Mouse (Mus musculus): ENCODE data around the gene Pstpip1. TPM values are rescaled to one million over a fixed set of nuclear protein-coding genes. Genes with fewer than 3 reads are reported as not detected.

The Pstpip1 gene
- total and polyA plus RNA-seq, 3 experiments = 8.1 to 32.0 (median 15.6) TPM

DNA sequence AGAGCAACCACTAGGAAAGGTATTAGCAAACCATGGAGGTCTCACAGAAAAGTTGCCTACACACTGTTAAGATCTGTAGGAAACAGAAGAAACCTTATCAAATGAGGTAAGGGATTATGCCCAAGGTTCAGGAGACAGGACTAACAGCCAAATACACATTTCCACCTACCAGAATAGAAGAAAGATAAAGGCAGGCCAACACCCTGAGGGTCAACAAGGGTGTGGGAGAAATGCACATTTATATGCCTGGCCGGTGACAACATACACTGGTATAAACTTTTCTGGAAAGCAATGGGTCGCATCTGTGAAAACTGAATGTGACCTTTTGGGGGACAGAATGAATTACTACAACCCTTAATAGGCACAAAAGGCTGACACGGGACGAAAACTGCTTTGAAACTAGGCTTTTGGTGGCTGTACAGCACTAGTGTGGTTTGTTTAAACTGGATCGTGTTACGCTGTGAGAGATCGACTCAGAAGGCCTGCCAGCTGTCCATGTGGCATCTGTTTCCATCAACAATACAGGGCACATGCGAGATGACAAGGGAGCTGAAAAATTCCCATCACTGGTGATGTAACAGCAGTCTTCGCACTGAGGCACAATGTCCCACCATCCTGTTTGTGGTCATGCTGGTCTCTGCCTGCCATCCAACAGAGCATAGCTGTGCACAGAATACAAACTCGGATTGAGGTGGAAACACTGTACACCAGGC is 42.2 kb downstream of the Pstpip1 start:
- Histone ChIP-seq H3K9ac (ENCODE audit: insufficient read depth, low read depth) (no peak overlapping the region), H3K79me2 (replicated peaks; ENCODE audit: control insufficient read depth, extremely low read depth, insufficient read depth, poor library complexity, severe bottlenecking) (no peaks in the 10 kb centered on the region), H3K4me1 (ENCODE audit: control insufficient read depth in 1 of 2, insufficient read depth in 2 of 2) (peaks cover 61 to 100% of the 10 kb centered on the region in 2 experiments), H3K36me3 (replicated peaks in 1 of 2; ENCODE audit: control insufficient read depth in 1 of 2, insufficient read depth in 1 of 2, low read length in 1 of 2) (peaks cover 5 to 79% of the 10 kb centered on the region in 2 experiments), H3K9me3 (replicated peaks; ENCODE audit: low read length) (no peaks in the 10 kb centered on the region), H3K27me3 (replicated peaks) (no peaks in the 10 kb centered on the region), H3K27ac (ENCODE audit: insufficient read depth, low read depth) (no peak overlapping the region), H3K4me2 (ENCODE audit: insufficient read depth, low read depth, poor library complexity, severe bottlenecking) (no peak overlapping the region), H3K4me3 (replicated peaks in 1 of 3; ENCODE audit: low read depth in 2 of 3, low read length in 2 of 3, poor library complexity in 1 of 3) (no peak overlapping the region)
- no peak for DNase-seq (ENCODE audit: extremely low read depth)
- TF ChIP-seq NRF1 (IDR thresholded peaks at IDR 0.05; ENCODE audit: low read depth, low read length) = no peak
- peak; percentile 26; the same call in 1 of the 2 replicates for TF ChIP-seq ETS1 (conservative IDR thresholded peaks at IDR 0.05; ENCODE audit: low read depth, low read length)
- dilution Hi-C loops (cut with MboI; ENCODE audit: extremely low pct_ligation_motif_present, extremely low pct_unique_long_range_greater_than_20kb, low sequenced_read_pairs) (no loop called here), in situ Hi-C loops (cut with MboI; ENCODE audit: low pct_ligation_motif_present, low pct_unique_long_range_greater_than_20kb, low sequenced_read_pairs) (no loop called here)

- peak; percentile 49 for DNase-seq (ENCODE audit: extremely low read depth)
- in situ Hi-C loops (cut with MboI; ENCODE audit: low pct_ligation_motif_present, low pct_unique_long_range_greater_than_20kb, low sequenced_read_pairs) = no loop called here
- Histone ChIP-seq H3K27me3 (replicated peaks) (no peaks in the 10 kb centered on the region), H3K4me1 (ENCODE audit: control insufficient read depth in 1 of 2, insufficient read depth in 2 of 2) (peaks cover 45 to 84% of the 10 kb centered on the region in 2 experiments), H3K4me3 (replicated peaks in 1 of 3; ENCODE audit: low read depth in 2 of 3, low read length in 2 of 3, poor library complexity in 1 of 3) (no peak overlapping the region), H3K36me3 (replicated peaks in 1 of 2; ENCODE audit: control insufficient read depth in 1 of 2, insufficient read depth in 1 of 2, low read length in 1 of 2) (peaks cover 5 to 65% of the 10 kb centered on the region in 2 experiments), H3K4me2 (ENCODE audit: insufficient read depth, low read depth, poor library complexity, severe bottlenecking) (no peak overlapping the region), H3K27ac (ENCODE audit: insufficient read depth, low read depth) (no peak overlapping the region), H3K9ac (ENCODE audit: insufficient read depth, low read depth) (no peak overlapping the region), H3K79me2 (replicated peaks; ENCODE audit: control insufficient read depth, extremely low read depth, insufficient read depth, poor library complexity, severe bottlenecking) (no peaks in the 10 kb centered on the region), H3K9me3 (replicated peaks; ENCODE audit: low read length) (no peaks in the 10 kb centered on the region)
- TF ChIP-seq MEF2A (IDR thresholded peaks at IDR 0.05; ENCODE audit: borderline replicate concordance, low read depth, low read length) (peak; percentile 95), ETS1 (conservative IDR thresholded peaks at IDR 0.05; ENCODE audit: low read depth, low read length) (peak; percentile 72; the same call in 1 of the 2 replicates), ZC3H11A (IDR thresholded peaks at IDR 0.05; ENCODE audit: low read depth, low read length) (no peak), MAX (IDR thresholded peaks at IDR 0.05; ENCODE audit: low read length) (no peak), CHD2 (IDR thresholded peaks at IDR 0.05; ENCODE audit: low read length) (0 out of 2 replicates have a peak, but pooled peaks have one; percentile 20), TCF12 (IDR thresholded peaks at IDR 0.05; ENCODE audit: low read depth, low read length) (peak; percentile 96), BHLHE40 (IDR thresholded peaks at IDR 0.05; ENCODE audit: low read depth, low read length) (peak; percentile 81), EP300 (IDR thresholded peaks at IDR 0.05; ENCODE audit: low read length) (peak; percentile 81), POLR2A (IDR thresholded peaks at IDR 0.05; ENCODE audit: low read depth, low read length) (no peak), CHD1 (IDR thresholded peaks at IDR 0.05; ENCODE audit: low read depth, low read length) (no peak), MAFK (IDR thresholded peaks at IDR 0.05; ENCODE audit: insufficient replicate concordance, low read length) (peak; percentile 52; the same call in 1 of the 2 replicates), MXI1 (IDR thresholded peaks at IDR 0.05; ENCODE audit: low read depth, low read length) (no peak), JUND (conservative IDR thresholded peaks at IDR 0.05; ENCODE audit: low read depth, low read length) (peak; percentile 80), IRF4 (IDR thresholded peaks at IDR 0.05; ENCODE audit: low read depth, low read length) (peak; percentile 92), JUN (IDR thresholded peaks at IDR 0.05; ENCODE audit: insufficient read depth, low read depth, low read length) (peak; percentile 67)
- dilution Hi-C loops (cut with MboI; ENCODE audit: extremely low pct_ligation_motif_present, extremely low pct_unique_long_range_greater_than_20kb, low sequenced_read_pairs) = no loop called here
Measured at GRCm38 (mm10) chr9:56133970-56134369, 44.2 kb downstream of the Pstpip1 start.
